Mouse (Mus musculus): ENCODE results near the gene Sys1.

GRCm38 (mm10) chr2:164425401-164425800 is 31.4 kb upstream of the Sys1 start:
- TF ChIP-seq POLR2A (IDR thresholded peaks at IDR 0.05; ENCODE audit: low read depth, low read length) (no peak), CTCF (IDR thresholded peaks at IDR 0.05; ENCODE audit: extremely low read depth, insufficient read depth, insufficient read length, insufficient replicate concordance) (no peak)

All from spleen, adult 2 months (tissue).